Mouse (Mus musculus): Measurements from ENCODE around the gene Zfhx3. TPM values are rescaled to one million over a fixed set of nuclear protein-coding genes. Genes with fewer than 3 reads are reported as not detected.

Gene Zfhx3
- polyA plus RNA-seq, 1 experiment from 2014 or later, result 32.2 TPM

DNA sequence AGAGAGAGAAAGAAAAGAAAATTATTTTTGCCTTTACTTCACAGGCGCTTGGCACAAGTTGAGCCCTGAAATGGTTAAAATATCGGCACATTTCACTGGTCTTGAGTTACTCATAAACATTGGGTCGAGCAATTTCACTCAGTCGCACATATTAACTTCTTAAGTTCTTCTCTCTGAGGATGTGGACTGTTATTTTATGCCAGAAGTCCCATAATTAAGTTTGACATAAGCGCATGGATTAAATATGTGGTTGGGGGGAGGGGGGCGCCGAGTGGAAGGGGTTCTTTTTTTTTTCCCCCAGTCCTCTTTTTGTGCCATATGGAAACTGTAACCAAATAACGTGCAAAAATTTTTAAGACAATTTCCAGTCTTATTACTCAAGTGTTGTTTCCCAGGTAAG is 656.6 kb downstream of the Zfhx3 start:
- no peak overlapping the region for H3K4me3 ChIP-seq (ENCODE audit: low read depth, low read length)
- no peak overlapping the region for H3K9ac ChIP-seq (replicated peaks; ENCODE audit: low read depth, low read length)
- H3K27me3 ChIP-seq (ENCODE audit: control insufficient read depth, insufficient read depth, low read length), result no peaks in the 10 kb centered on the region
- ATAC-seq (ENCODE audit: low read depth), result no peak
- H3K4me2 ChIP-seq (ENCODE audit: low read depth, low read length), result no peak overlapping the region
- WGBS, result 85% methylated on average over 8 of the region's 8 CpGs
- H3K27ac ChIP-seq (ENCODE audit: low read depth, low read length), result no peak overlapping the region
- H3K4me1 ChIP-seq (ENCODE audit: control insufficient read depth, insufficient read depth, low read length), result peaks cover 10% of the 10 kb centered on the region; the same call in 1 of the 2 replicates
- 0 out of 2 replicates have a peak, but pooled peaks cover 4% of the 10 kb centered on the region for H3K9me3 ChIP-seq (ENCODE audit: control insufficient read depth, low read length)
- no peaks in the 10 kb centered on the region for H3K36me3 ChIP-seq (ENCODE audit: control insufficient read depth, insufficient read depth, low read length)

DNA sequence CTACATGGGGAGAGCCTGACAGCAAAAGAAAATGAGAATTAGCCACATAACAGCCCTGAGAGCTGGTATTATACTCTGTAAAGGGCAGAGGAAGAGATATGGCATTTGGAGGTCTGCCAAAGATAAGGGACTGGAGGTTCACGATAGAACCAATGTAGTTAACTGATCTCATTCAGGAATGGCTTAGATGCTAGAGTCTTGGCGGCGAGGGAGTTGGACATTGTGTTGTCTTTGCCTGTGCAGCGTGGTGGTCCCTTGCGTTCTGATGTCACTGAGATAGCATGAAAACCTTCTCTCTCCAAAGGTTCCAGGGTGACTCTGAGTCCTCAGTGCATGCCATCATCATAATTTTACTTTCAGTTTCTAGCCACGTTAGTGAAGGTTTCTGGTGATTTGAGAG is 657.1 kb downstream of the Zfhx3 start:
- Histone ChIP-seq H3K36me3 (ENCODE audit: control insufficient read depth, insufficient read depth, low read length) (no peaks in the 10 kb centered on the region), H3K9me3 (ENCODE audit: control insufficient read depth, low read length) (0 out of 2 replicates have a peak, but pooled peaks cover 4% of the 10 kb centered on the region), H3K4me1 (ENCODE audit: control insufficient read depth, insufficient read depth, low read length) (peaks cover 7% of the 10 kb centered on the region; the same call in 1 of the 2 replicates), H3K27me3 (ENCODE audit: control insufficient read depth, insufficient read depth, low read length) (no peaks in the 10 kb centered on the region), H3K9ac (replicated peaks; ENCODE audit: low read depth, low read length) (no peak overlapping the region), H3K27ac (ENCODE audit: low read depth, low read length) (no peak overlapping the region), H3K4me3 (ENCODE audit: low read depth, low read length) (no peak overlapping the region), H3K4me2 (ENCODE audit: low read depth, low read length) (no peak overlapping the region)
- 82% methylated on average over 6 of the region's 6 CpGs for WGBS
- ATAC-seq (ENCODE audit: low read depth), result no peak

DNA sequence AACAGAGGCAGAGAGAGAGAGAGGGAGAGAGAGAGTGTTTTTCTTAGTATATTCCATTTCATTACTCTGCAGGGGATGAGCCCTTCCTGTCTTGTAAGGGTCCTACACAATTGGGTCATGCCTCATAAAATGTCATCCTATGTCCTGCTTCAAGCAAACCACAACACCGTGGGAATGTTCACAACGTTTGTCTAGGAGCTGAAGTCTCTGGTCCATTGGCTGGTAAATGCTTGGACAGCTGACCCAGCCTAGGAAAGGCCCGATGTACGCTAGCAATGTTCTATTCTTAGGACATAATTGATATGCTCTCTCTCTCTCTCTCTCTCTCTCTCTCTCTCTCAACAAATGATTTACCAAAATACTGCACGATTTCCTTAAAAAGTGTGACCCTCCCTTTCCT is 666.2 kb downstream of the Zfhx3 start:
- Histone ChIP-seq H3K4me2 (ENCODE audit: low read depth, low read length) (no peak overlapping the region), H3K36me3 (ENCODE audit: control insufficient read depth, insufficient read depth, low read length) (no peaks in the 10 kb centered on the region), H3K27ac (ENCODE audit: low read depth, low read length) (no peak overlapping the region), H3K9me3 (ENCODE audit: control insufficient read depth, low read length) (no peaks in the 10 kb centered on the region), H3K9ac (replicated peaks; ENCODE audit: low read depth, low read length) (no peak overlapping the region), H3K27me3 (ENCODE audit: control insufficient read depth, insufficient read depth, low read length) (no peaks in the 10 kb centered on the region), H3K4me1 (ENCODE audit: control insufficient read depth, insufficient read depth, low read length) (no peaks in the 10 kb centered on the region), H3K4me3 (ENCODE audit: low read depth, low read length) (no peak overlapping the region)
- 62% methylated on average over 5 of the region's 5 CpGs for WGBS
- ATAC-seq (ENCODE audit: low read depth), result no peak

DNA sequence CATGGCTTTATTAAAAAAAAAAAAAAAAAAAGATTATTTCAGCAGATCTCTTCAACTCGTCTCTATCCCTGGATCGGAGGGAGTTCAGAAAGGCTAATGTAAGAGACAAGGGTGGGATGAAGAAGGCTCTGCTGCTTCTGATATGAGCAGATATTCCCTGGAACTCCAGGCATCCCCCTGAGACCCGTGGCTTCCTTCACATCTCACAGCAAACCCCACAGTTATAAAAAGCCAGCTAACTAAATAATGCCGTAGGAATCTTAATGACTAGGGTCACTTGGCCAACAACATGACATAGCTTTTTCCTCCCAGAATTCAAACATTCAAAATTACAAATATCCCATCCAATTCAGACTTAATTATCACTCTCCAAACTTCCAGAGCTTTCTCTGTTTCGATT is 666.7 kb downstream of the Zfhx3 start:
- Histone ChIP-seq H3K27ac (ENCODE audit: low read depth, low read length) (no peak overlapping the region), H3K4me2 (ENCODE audit: low read depth, low read length) (no peak overlapping the region), H3K4me3 (ENCODE audit: low read depth, low read length) (no peak overlapping the region), H3K27me3 (ENCODE audit: control insufficient read depth, insufficient read depth, low read length) (no peaks in the 10 kb centered on the region), H3K4me1 (ENCODE audit: control insufficient read depth, insufficient read depth, low read length) (no peaks in the 10 kb centered on the region), H3K36me3 (ENCODE audit: control insufficient read depth, insufficient read depth, low read length) (no peaks in the 10 kb centered on the region), H3K9ac (replicated peaks; ENCODE audit: low read depth, low read length) (no peak overlapping the region), H3K9me3 (ENCODE audit: control insufficient read depth, low read length) (no peaks in the 10 kb centered on the region)
- ATAC-seq (ENCODE audit: low read depth), result no peak
- 80% methylated on average over 5 of the region's 5 CpGs for WGBS

DNA sequence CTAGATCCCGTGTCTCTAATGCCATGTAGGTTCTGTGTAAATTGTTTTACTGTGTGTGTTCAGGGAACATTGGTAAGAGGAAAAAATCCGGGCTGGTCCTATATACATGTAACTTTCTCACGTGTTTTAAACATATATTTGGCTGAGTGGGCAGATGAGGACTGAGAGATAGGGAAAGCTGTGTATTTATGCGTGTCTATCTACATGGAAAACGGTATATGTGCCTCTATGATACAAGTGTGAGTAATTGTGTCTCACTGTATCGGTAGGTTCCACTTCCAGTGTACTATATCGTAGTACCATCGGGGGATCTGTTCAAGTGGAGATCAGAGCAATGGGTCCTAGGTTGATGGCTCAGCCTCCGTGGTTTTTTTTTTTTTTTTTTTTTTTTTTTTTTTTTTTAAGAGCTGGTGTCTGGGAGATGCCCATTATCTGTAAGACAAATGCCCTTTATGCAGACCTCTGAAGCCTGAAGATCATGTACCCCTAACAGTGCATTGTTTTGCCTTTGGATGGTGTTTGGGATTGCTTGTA is 668.8 kb downstream of the Zfhx3 start:
- Histone ChIP-seq H3K27me3 (ENCODE audit: control insufficient read depth, insufficient read depth, low read length) (no peaks in the 10 kb centered on the region), H3K4me2 (ENCODE audit: low read depth, low read length) (no peak overlapping the region), H3K36me3 (ENCODE audit: control insufficient read depth, insufficient read depth, low read length) (no peaks in the 10 kb centered on the region), H3K27ac (ENCODE audit: low read depth, low read length) (no peak overlapping the region), H3K9me3 (ENCODE audit: control insufficient read depth, low read length) (no peaks in the 10 kb centered on the region), H3K4me1 (ENCODE audit: control insufficient read depth, insufficient read depth, low read length) (no peaks in the 10 kb centered on the region), H3K9ac (replicated peaks; ENCODE audit: low read depth, low read length) (no peak overlapping the region), H3K4me3 (ENCODE audit: low read depth, low read length) (no peak overlapping the region)
- 90% methylated on average over 9 of the region's 9 CpGs for WGBS
- no peak for ATAC-seq (ENCODE audit: low read depth)

DNA sequence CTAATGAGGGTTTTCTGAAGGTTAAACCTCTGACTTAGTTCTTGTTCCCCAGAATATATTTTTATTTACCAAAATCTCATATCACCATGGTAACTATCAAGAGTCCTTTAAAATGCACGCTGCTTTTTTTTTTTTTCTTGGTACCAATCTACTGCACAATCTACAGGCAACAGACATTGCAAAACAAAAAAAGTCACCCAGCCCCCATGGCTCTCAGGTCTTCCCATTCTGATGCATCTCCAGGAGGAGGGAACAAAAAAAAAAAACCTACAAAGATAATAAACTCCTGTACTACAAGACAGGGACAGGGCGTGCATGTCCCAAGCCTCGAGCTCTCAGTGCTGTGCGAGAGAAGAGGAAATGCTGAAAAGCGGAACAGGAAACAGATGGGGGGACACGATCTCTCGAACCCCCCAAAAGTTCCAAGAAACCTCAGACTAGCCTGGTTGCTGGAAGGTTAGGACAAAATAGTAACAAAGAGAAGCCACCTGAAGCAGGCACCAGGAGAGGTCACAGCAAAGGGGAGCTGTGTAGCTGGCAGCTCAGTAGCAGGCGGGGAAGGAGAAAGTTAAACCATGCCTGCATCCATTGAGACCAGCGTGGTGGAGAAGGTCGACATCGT is 669.5 kb downstream of the Zfhx3 start:
- Histone ChIP-seq H3K9ac (replicated peaks; ENCODE audit: low read depth, low read length) (no peak overlapping the region), H3K4me1 (ENCODE audit: control insufficient read depth, insufficient read depth, low read length) (no peaks in the 10 kb centered on the region), H3K36me3 (ENCODE audit: control insufficient read depth, insufficient read depth, low read length) (no peaks in the 10 kb centered on the region), H3K27me3 (ENCODE audit: control insufficient read depth, insufficient read depth, low read length) (no peaks in the 10 kb centered on the region), H3K4me2 (ENCODE audit: low read depth, low read length) (no peak overlapping the region), H3K4me3 (ENCODE audit: low read depth, low read length) (no peak overlapping the region), H3K27ac (ENCODE audit: low read depth, low read length) (no peak overlapping the region), H3K9me3 (ENCODE audit: control insufficient read depth, low read length) (no peaks in the 10 kb centered on the region)
- ATAC-seq (ENCODE audit: low read depth), result no peak
- WGBS, result 74% methylated on average over 11 of the region's 11 CpGs

DNA sequence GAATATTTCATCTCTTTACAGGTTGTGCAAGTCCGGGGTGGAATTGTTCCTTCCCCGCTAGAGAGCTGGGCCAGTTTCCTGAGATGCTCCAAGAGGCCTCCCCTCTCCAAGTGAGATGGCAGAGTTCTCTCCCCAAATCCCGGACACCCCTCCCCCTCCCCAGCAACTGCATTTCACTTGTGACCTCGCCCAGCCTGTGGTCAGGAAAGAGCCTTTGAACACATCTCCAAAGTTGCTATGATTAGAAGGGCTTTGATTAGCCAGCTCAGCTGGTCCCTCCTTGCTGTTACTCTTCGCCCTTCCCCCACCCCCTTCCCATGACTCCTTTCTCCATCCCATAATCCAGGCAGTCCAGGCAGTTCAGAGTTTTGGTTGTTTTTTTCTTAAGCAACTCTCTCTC is 670.4 kb downstream of the Zfhx3 start:
- H3K4me3 ChIP-seq (ENCODE audit: low read depth, low read length), result no peak overlapping the region
- 32% methylated on average over 5 of the region's 5 CpGs for WGBS
- no peak overlapping the region for H3K27ac ChIP-seq (ENCODE audit: low read depth, low read length)
- no peak for ATAC-seq (ENCODE audit: low read depth)
- no peaks in the 10 kb centered on the region for H3K36me3 ChIP-seq (ENCODE audit: control insufficient read depth, insufficient read depth, low read length)
- H3K4me1 ChIP-seq (ENCODE audit: control insufficient read depth, insufficient read depth, low read length), result no peaks in the 10 kb centered on the region
- H3K9ac ChIP-seq (replicated peaks; ENCODE audit: low read depth, low read length), result no peak overlapping the region
- no peak overlapping the region for H3K4me2 ChIP-seq (ENCODE audit: low read depth, low read length)
- H3K27me3 ChIP-seq (ENCODE audit: control insufficient read depth, insufficient read depth, low read length), result no peaks in the 10 kb centered on the region
- H3K9me3 ChIP-seq (ENCODE audit: control insufficient read depth, low read length), result no peaks in the 10 kb centered on the region

DNA sequence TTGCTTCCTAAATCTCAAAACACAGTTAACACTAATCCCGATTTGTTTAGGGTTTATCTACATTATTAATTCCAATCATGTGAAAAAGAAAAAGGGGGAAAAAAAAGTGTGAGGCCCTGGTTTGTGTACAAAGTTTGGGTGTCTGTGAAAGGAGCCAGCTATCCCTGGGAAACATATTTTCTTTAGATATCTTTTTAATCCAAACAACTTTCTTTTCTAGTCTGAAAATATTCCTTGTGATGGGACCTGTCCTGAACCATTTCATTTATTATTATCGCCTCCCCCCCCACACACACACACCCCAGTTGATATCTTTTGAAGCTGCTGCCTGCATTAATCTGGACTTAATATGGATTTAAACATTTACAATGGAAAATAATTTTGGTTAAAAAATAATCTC is 670.8 kb downstream of the Zfhx3 start:
- H3K27ac ChIP-seq (ENCODE audit: low read depth, low read length), result no peak overlapping the region
- H3K27me3 ChIP-seq (ENCODE audit: control insufficient read depth, insufficient read depth, low read length), result no peaks in the 10 kb centered on the region
- H3K4me3 ChIP-seq (ENCODE audit: low read depth, low read length), result no peak overlapping the region
- no peaks in the 10 kb centered on the region for H3K9me3 ChIP-seq (ENCODE audit: control insufficient read depth, low read length)
- H3K36me3 ChIP-seq (ENCODE audit: control insufficient read depth, insufficient read depth, low read length), result no peaks in the 10 kb centered on the region
- no peak overlapping the region for H3K4me2 ChIP-seq (ENCODE audit: low read depth, low read length)
- H3K4me1 ChIP-seq (ENCODE audit: control insufficient read depth, insufficient read depth, low read length), result no peaks in the 10 kb centered on the region
- WGBS, result 69% methylated on average over 2 of the region's 2 CpGs
- ATAC-seq (ENCODE audit: low read depth), result no peak
- H3K9ac ChIP-seq (replicated peaks; ENCODE audit: low read depth, low read length), result no peak overlapping the region

DNA sequence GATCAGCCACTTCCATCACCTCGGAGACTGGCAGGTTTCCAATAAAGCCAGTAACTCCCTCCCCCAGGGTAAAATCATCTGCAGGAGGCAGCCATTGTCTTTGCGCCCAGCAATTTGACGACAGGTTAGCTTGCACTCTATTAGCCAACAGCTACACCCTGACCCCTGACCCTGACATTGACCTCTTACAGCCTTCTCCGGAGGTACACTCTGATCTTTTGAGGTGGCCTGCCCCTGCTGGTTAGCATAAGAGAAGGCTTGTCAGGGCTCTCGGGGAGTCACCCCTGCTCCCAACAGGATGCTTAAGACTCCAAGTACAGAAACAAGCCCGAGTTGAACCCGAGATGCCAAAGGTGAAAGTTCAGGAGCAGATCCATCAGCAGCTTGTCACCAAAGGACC is 678.9 kb downstream of the Zfhx3 start:
- 11% methylated on average over 7 of the region's 7 CpGs for WGBS
- H3K27ac ChIP-seq (ENCODE audit: low read depth, low read length), result no peak overlapping the region
- no peaks in the 10 kb centered on the region for H3K4me1 ChIP-seq (ENCODE audit: control insufficient read depth, insufficient read depth, low read length)
- no peak overlapping the region for H3K4me2 ChIP-seq (ENCODE audit: low read depth, low read length)
- no peak for ATAC-seq (ENCODE audit: low read depth)
- no peak overlapping the region for H3K4me3 ChIP-seq (ENCODE audit: low read depth, low read length)
- no peaks in the 10 kb centered on the region for H3K36me3 ChIP-seq (ENCODE audit: control insufficient read depth, insufficient read depth, low read length)
- no peaks in the 10 kb centered on the region for H3K27me3 ChIP-seq (ENCODE audit: control insufficient read depth, insufficient read depth, low read length)
- H3K9me3 ChIP-seq (ENCODE audit: control insufficient read depth, low read length), result no peaks in the 10 kb centered on the region
- H3K9ac ChIP-seq (replicated peaks; ENCODE audit: low read depth, low read length), result no peak overlapping the region

Data from neural tube, embryonic 14.5 days (tissue).